Mouse (Mus musculus) fibroblast of lung, adult 2 months (primary cell): ENCODE data around the gene Ppcs.

ENCODE experiments used
- DNase-seq: peaks from one replicate; pipeline ENCODE4 v3.0.0-alpha.2; 2011; ENCODE audit warnings: low read depth

The Ppcs gene

DNA sequence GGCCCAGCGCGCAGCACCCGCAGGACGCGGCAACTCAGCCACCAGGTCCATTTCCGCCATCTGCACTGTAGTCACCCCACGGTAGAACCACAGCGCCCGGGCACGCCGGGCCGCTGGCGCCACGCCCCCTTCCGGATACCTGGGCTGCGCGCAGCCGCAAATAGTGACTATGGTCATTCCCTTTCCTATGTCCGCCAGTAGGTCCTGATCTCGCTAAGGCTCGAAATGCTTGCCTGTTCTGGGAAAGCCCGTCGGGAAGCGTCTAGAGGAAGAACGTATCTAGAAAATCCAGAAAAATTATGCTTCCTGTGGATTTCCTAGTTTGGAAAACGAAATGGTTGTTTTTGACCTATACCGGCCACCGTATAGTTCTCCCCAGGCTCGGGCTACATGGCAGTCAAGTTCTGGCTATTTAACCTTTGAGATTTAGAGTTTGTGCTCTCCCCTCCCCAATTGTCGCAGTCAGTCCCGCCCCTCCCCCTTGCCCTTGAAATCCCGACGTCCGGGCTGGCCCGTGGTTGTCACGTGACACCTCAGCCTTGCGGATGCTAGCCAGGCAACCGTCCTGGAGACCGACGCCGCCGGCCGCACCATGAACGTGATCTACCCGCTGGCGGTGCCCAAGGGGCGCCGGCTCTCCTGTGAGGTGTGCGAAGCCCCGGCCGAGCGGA lies at the start of gene Ppcs, which contains the start of gene Zmynd12:
Gene Ppcs (minus strand): TSS at position 127 of the 671 bp plus-strand sequence.
Gene Zmynd12 (plus strand): TSS at position 521 of the 671 bp plus-strand sequence.
- DNase-seq: peak; percentile 61

DNA sequence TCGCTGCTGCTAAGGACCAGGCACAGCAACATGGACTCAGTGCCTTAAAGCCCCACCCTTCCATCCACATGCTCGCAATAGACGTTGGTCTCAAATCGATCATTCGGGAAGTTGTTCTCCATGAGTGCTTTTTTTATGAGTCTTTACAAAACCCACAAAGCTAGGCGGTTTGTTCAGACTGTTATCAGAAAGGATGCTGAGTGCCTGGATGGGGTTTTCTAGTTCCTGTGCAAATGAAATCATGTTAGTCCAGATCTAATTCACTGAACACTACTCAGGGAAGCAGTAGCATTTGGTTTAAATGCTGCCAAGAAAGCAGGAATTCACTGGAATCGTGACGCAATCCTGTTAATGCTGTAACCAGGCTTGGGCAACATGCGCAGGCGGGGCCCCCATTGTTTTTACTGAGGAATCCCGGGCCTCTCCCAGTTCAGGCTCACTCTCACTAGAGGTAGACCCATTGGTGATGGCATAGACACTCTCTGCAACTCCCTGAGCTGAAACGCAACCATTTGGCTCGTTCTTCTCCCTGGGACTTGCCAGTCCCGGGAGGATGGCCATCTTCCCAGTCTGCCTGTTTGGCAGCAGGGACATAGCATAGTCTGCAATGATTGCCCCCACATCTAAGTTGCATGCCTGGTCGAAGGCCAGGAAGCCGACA lies 45.6 kb upstream of the Ppcs start:
- DNase-seq: no peak

DNA sequence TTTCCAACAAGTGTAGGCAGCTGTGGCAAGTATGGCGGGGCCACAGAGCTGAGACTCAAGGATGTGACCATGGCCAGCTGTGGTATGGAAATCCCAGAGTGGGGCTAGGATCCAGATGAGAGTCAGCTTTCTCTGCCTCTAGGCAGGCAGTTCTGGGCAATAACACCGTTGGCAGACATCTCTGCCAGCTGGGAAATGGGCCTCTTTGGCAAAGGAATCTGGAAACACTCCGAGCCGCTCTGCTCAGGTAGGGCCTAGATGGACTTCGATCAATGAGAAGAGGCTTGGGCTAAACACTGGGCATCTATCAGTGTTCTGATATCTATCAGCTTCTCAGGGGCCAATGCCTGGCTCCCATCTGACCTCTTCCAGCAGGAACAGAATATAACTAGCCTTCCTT lies 43.6 kb upstream of the Ppcs start:
- no peak for DNase-seq

DNA sequence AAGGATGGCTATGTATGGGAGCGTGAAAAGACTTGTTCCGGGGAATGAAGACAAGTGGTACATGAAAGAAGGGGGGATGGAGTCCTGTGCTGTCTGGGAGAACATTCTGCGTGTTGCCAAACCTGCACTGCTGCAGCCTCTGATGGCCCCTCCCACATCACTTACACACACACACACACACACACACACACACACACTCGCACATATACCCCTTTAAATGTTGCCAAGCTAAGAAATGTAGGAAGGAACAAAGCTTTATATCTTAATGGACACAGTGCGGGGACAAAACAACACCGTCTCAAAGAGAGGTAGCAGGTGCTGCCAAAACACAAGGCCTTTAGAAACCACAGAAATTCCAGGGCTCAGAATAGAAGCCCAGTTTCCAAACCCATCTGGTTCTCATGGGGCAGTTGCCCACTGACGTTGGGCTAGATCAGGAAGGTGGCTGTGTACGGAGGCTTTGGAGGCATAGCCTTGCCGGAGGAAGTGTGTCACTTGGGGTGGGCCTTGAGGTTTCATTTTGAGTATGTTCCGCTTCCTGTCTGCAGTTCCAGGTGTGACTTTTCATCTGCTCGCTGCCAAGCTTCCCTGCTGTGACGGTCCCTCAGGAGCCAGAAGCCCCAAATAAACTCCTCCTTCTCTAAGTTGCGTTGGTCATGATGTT lies 41.7 kb upstream of the Ppcs start:
- peak; percentile 61 for DNase-seq

DNA sequence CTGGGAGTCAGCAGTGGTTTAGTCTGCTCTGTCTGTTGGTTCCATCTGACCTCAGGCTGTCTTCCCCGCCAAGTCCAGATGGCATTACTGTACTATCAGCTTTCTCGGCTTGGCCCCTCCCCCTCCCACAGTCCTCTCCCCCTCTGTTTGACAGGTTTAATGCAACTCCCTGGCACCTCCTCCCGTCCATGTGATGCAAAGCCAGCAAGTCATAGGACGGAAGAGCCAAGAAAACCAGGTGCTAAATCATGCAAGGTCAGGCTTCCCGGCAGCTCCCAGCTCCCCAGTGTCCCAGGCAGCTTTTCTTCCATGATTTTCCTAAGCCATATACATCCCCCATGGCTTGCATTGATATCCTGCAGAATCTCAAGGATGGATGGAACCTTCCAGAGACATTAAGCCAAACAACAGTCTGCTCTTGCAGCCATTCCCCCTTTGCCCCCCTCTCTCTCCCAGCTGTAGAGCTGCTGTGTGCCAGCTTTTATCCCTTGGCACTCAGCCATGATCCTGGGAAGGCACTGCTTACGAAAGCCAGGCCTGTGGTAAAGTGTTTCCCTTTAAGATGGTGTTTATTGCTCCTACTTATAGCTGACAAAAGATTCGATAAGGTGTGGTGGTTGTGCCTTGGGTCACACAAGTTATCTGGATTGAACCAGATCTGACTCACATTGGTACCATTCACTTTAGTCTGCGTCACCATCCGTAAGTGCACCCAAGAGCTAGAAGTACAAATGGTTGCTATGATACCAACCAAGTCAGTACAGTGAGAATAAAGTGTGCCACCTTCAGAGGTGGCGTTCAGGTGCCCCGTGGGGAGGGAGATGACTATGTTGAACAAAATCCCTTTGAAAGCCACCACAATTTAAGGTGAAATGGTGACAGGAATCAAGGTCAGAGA lies 40.9 kb upstream of the Ppcs start:
- DNase-seq: peak; percentile 66

DNA sequence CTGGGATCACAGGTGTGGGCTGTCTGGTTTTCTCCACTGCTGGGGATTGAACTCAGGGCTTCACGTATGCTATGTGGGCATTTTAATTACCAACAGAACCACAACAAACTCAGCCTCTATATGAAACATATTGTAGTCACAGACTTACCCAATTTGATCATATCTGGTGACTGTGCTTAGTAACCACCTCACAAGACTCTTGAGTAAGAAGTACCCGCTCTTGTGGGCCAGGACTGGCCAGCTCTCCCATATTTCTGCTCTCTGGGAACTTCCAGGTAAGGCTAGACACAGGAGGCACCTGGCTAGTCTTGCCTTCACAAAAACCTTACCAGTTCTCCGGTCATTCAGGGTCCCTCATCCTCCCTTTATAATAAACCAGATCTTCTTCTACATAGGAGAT lies 40.2 kb upstream of the Ppcs start:
- DNase-seq: no peak

DNA sequence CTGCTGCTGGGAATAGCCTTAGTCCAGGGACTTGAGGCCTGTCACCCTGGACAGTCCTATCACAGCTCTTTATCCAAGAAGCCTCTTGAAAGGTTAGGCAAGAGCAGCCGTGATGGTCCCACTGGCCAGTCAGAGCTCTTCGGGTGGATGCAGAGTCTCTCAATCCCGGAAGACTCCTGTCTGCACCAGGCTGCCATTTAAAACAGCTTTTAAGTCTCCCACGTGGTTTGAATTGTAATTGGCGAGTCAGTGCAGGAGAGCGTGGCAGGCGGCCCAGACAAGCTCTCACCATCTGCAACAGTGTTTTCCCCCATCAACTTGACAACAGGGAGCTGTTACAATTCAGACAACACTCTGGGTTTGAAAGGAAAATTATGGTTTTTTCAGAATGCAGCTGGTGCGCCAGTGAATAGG lies 38.5 kb upstream of the Ppcs start:
- DNase-seq: peak; percentile 87

DNA sequence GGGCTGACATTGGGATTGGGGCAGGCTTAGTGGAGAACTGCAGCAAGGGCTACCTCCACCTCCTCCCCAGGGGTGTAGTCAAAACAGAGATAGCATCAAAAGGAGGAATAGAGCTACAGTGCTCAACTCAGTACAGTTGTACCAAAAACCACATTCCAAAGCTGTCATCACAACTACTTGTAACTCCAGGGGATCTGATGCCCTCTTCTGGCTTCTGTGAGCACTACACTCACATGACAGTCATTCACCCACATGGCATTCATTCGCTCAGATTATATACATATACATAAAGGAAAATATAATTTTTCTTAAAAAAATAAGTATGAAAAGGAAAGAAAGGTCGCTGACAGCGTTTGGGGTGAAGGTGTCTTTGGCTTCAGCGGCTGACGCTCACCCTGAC lies 38.1 kb upstream of the Ppcs start:
- DNase-seq: peak; percentile 33

DNA sequence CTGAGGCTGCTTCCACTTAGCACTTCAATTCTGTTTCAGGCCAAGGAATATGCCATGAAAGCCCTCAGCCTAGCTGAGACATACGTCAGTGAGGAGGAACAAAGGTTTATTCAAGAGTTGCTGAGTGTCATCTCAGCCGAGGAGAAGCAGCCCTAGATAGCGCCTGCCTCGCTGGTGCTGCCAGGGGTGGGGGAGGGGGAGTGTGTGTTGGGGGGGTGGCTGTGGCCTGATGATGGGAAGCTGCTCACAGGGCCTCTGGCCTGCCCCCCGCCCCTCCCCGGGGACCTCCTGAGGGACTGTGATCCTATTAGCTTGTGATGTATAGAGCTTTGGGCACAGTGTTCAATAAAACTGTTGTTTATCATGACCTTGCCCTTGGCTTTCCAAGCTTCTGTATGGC lies 31.3 kb upstream of the Ppcs start:
- DNase-seq: no peak

DNA sequence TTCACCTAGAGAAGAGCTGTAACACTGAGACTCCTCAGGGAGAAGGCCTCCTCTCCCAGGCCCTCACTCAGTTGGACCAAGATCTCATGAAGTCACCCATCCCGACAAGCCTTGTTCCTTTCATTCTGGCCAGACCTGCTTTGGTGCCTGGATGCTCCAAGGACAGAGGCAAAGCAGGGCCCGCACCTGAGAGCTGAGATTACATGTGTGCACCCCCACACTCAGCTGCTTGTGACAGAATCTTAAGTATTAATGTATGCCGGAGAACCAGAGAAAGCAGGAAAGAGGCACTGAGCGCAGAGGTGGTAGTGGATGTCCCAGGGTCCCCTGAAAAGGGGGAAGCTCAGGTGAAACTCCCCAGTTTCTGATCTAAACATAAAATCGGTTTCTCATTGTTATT lies 30.9 kb upstream of the Ppcs start:
- DNase-seq: no peak

DNA sequence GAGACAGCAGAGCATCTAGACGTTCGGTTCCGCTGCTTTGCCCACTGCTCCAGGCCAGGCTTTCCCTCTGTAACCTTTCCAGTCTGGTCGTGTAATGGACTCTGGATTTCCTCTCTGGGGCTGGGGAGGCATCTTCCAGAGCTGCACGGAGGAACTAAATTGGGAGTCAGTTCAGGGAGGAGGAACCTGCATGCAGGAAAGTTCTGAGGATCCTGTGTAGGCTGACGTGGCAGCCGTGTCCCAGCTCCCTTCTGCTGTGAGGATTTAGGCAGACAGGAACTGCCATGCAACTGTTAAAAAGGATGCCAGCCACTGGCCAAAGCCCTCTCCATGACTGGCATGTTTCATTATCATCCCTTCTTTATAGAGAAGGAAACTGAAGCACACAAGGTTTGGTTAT lies 28.2 kb upstream of the Ppcs start:
- DNase-seq: no peak

DNA sequence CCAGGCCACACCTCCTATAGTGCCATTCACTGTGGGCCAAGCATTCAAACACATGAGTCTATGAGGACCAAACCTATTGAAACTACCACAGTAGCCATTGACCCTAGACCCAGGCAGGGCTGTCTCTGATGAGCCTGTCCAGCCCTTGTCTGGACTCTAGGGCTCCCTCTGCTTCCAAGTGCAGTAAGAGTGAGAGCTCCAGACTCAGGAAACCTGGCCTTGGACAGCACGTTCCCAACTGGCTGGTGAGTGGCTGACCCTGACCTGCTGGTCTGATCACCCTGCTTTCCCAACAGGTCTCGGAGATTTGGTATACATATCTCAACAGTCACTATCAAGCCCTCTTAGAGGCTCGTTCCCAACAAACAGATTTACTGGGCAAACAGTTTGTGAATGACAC lies 25.6 kb upstream of the Ppcs start:
- DNase-seq: no peak

DNA sequence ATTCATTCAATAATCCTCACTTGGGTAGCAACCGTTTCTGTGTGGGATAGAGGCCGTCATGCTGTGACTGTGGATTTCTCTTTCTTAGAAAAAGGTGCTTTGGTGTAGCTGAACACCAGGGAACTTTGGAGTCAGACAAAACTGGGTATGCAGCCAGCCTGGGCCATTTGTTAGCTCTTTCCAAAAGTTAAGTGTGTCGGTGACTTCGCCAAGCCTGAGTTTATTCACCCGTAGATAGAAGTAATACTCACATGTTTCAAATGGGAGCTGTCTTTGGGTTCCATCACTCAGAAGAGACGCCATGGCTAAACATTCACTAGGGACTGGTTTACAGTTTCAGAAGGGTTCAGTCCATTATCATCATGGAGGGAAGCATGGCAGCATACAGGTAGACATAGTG lies 25.0 kb upstream of the Ppcs start:
- no peak for DNase-seq

DNA sequence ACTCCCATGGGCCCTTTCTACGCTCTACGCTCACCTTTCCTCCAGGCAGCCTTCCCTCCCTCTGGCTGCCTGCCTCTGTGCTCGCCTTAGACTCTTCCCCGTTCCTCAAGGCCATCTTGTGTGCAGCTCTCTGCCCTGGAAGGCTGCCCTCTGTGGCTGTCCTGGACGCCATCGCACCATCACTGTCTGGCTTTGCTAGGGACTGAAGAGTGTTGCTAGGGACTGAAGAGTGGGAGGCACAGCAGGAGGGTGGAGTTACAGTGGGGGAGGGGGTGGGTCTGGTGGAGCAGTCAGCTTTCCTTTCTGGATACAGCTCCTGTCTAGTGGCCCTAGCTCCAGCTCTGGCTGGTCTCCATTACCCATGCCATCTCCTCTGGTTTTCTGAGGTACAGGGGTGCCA lies 20.3 kb upstream of the Ppcs start:
- no peak for DNase-seq

DNA sequence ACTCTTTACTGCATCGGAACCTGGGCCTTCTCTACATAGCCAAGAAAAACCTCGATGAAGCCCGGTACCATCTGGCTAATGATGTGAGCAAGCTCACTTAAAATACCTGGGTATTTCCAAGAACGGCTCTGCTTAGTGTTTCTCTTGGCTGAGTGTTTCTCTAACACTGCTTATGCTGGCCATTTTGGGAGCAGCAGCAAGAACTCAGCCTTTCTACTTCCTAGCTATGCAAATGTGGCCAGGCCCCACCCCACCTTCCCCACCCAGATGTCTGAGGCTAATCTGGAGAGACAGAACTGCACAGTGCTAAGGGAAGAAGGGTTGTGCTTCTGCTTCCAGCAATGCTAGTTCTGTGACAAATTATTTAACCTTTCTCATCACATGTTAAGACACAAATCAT lies 19.6 kb upstream of the Ppcs start:
- DNase-seq: no peak

DNA sequence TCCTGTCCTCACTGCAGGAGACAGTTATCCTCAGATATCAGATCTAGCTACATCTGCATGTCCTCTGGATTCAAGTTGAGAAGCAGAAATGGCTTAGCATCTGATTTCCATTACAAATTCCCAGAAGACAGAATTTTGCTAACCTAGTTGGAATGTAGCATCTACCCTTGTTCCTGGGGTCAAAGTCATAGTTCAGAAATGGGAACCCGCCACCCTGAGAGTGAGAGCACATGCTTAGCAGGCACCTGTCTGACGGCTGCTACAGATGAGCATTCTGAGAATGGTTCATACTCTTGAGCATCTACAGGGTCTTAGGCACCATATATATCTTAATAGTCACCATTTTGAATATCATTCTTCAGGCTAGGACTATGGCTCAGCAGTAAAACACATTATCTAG lies 15.7 kb upstream of the Ppcs start:
- DNase-seq: no peak

DNA sequence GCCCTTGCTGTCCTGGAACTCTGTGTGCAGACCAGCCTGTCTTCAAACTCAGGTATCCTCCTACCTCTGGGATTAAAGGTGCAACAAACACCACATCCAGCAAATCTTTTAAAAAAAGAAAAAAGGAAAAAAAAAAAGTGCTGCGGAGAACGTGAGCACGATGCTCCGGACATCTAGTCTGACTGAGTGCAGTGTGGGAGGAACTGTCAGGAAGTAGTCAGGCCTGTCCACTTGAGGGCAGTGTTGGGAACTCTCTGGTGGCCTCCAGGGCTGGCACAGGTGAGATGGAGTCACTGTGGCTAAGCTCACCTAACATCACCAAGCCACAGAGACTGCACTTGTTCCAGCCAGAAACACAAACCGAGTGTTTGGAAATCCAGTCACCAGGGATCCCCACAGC lies 8.5 kb upstream of the Ppcs start:
- DNase-seq: no peak

DNA sequence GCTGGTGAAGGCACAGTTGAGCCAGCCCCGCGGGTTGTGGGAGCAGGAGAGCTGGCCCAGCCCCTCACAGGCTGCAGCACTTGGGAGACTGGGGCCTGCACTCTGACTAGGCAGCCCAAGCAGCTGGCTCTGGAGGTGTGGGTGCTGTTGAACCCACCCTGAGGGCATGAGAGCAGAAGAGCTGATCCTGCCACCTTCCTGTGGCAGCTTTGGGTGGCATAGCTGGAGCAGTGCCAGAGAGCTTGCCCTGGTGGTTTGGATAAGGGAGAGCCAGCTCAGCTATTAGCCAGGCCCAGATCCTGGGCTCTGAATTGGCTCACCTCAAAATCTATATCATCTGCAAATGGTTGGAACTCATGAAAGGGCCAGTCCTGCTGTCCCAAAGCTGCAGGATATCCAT lies 5.5 kb upstream of the Ppcs start:
- no peak for DNase-seq

DNA sequence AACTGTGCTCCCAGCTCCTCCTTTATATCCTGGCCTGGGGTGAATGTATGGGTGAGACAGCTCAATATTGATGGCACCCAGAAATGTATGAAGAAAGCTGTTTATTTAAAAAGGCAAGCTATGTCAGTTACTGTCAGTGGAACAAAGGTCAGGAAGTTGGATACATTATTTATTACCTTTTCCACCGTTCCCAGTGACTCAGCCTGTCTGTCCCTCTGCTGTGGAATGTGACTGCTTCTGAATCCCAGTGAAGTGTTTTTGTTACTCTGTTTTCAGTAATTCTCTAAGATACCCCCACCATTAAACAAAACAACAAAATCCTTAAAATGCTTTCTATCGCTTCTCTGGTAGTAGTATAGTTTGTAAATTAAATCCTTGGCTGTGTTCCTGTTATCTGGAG lies 3.4 kb upstream of the Ppcs start:
- no peak for DNase-seq

DNA sequence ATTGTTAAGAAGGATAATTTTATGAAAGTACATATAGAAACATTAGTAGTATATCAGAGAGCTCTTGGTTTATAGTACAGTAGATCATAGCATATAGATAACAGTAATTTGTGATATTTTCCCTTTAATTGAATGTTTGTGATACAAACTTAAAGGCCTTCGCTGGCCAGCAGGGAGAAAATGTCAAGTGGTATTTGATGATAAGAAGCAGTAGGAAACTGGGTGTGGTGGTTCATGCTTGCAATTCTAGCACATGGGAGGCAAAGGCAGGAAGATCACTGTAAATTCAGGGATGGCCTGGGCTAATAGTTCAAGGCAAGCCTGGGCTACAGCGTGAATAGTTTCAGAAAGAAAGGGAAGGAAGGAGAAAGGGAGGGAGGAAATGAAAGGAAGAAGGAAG lies 2.9 kb upstream of the Ppcs start:
- DNase-seq: no peak

DNA sequence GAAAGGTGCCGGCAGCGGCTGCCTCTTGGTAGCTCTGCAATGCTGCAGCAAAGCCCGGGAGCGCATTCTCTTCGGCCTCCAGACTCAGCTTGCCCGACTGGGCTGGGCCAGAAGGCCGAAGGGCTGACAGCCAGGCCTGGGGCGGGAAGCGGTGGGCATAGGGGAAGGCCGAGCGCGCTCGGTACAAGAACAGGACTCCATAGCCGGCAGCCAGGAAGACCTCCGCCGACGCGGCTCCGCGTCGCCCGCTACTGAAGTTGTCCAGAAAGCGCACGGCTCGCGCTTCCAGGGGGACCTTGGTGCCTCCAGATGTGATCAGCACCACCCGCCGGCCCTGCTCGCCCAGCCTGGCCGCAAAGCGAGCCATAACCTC lies 313 bp downstream of the Ppcs start:
- no peak for DNase-seq

DNA sequence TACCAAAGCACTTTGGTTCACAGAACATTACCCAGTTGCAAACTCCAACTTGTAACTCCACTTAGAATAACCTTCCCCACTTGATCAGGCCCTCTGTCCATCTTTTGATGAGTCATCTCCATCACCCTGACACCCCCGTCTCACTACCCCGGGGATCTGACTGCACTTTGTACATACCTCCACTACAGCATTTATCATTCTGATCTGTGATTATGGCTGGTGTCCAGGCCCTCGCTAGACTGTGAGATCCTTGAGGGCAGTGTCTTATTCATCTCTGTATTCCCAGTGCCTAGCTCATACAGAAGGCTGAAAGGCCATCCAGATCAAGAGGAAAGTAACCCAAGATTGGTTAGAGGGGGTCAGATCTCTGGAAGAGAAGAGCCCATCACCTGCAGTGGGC lies 1.0 kb downstream of the Ppcs start:
- DNase-seq: no peak

DNA sequence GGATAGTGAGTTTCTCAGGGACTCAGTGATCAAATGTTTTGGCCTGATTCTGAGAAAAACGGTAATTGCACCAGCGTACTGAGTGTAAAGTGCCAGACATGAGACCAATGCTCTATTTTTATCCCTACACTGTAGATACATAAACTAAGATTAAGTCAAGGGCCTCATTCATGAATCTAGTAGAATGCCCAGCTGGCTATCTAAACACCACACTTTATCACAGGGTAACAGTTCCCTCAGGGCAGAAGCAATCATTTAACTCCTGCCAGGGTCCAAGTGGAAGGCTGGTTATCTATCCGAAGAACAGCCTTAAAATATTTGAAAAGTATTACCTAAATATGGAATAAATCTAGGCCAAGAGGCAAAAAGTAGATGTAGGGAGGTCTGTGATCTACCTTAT lies 4.3 kb downstream of the Ppcs start:
- no peak for DNase-seq
